Mouse (Mus musculus): Measurements from ENCODE around the gene Gcnt2. TPM values are rescaled to one million over a fixed set of nuclear protein-coding genes. Genes with fewer than 3 reads are reported as not detected.
"Not testable (repeated sequence)": the region's sequence is repeated elsewhere in the genome, so short reads cannot be mapped to it uniquely, and the experiment has no call there.

Gene Gcnt2
- polyA plus RNA-seq, 1 experiment from 2014 or later: 6.9 TPM

- Histone ChIP-seq H3K4me2 (replicated peaks; ENCODE audit: low read depth, low read length) (no peak overlapping the region), H3K9me3 (ENCODE audit: control insufficient read depth, low read length) (no peaks in the 10 kb centered on the region), H3K27me3 (ENCODE audit: control insufficient read depth, insufficient read depth, low read length) (no peaks in the 10 kb centered on the region), H3K36me3 (ENCODE audit: control insufficient read depth, insufficient read depth, low read length) (no peaks in the 10 kb centered on the region), H3K9ac (ENCODE audit: low read depth, low read length) (no peak overlapping the region), H3K27ac (ENCODE audit: low read depth, low read length) (no peak overlapping the region), H3K4me1 (ENCODE audit: control insufficient read depth, insufficient read depth, low read length) (no peaks in the 10 kb centered on the region), H3K4me3 (ENCODE audit: low read length) (no peak overlapping the region)
- no peak for ATAC-seq (ENCODE audit: low FRiP score, low TSS enrichment)
- 60% methylated on average over 2 of the region's 2 CpGs for WGBS
These were observed 119.8 kb downstream of the Gcnt2 start for GRCm38 (mm10) chr13:40979321-40979720.

GRCm38 (mm10) chr13:40982759-40983158 is 123.2 kb downstream of the Gcnt2 start:
- WGBS: 88% methylated on average over 1 of the region's 1 CpGs

GRCm38 (mm10) chr13:40986081-40986480 is 126.5 kb downstream of the Gcnt2 start:
- H3K36me3 ChIP-seq (ENCODE audit: control insufficient read depth, insufficient read depth, low read length): no peaks in the 10 kb centered on the region
- no peak overlapping the region for H3K27ac ChIP-seq (ENCODE audit: low read depth, low read length)
- no peak overlapping the region for H3K9ac ChIP-seq (ENCODE audit: low read depth, low read length)
- H3K4me3 ChIP-seq (ENCODE audit: low read length): no peak overlapping the region
- H3K9me3 ChIP-seq (ENCODE audit: control insufficient read depth, low read length): no peaks in the 10 kb centered on the region
- ATAC-seq (ENCODE audit: low FRiP score, low TSS enrichment): no peak
- no peaks in the 10 kb centered on the region for H3K4me1 ChIP-seq (ENCODE audit: control insufficient read depth, insufficient read depth, low read length)
- H3K4me2 ChIP-seq (replicated peaks; ENCODE audit: low read depth, low read length): no peak overlapping the region
- WGBS: 94% methylated on average over 5 of the region's 5 CpGs
- no peaks in the 10 kb centered on the region for H3K27me3 ChIP-seq (ENCODE audit: control insufficient read depth, insufficient read depth, low read length)

More at GRCm38 (mm10) chr13:40982759-40983158, 123.2 kb downstream of the Gcnt2 start:
- Histone ChIP-seq H3K27me3 (ENCODE audit: control insufficient read depth, insufficient read depth, low read length) (no peaks in the 10 kb centered on the region), H3K4me2 (replicated peaks; ENCODE audit: low read depth, low read length) (no peak overlapping the region), H3K4me3 (ENCODE audit: low read length) (no peak overlapping the region), H3K36me3 (ENCODE audit: control insufficient read depth, insufficient read depth, low read length) (no peaks in the 10 kb centered on the region), H3K9ac (ENCODE audit: low read depth, low read length) (no peak overlapping the region), H3K9me3 (ENCODE audit: control insufficient read depth, low read length) (no peaks in the 10 kb centered on the region), H3K27ac (ENCODE audit: low read depth, low read length) (no peak overlapping the region), H3K4me1 (ENCODE audit: control insufficient read depth, insufficient read depth, low read length) (no peaks in the 10 kb centered on the region)
- no peak for ATAC-seq (ENCODE audit: low FRiP score, low TSS enrichment)

GRCm38 (mm10) chr13:40987608-40988303 is 128.2 kb downstream of the Gcnt2 start:
- H3K4me2 ChIP-seq (replicated peaks; ENCODE audit: low read depth, low read length); ATAC-seq (ENCODE audit: low FRiP score, low TSS enrichment): not testable (repeated sequence)

GRCm38 (mm10) chr13:40988418-40988817 is 128.9 kb downstream of the Gcnt2 start:
- WGBS: 50% methylated on average over 2 of the region's 2 CpGs
- Histone ChIP-seq H3K27me3 (ENCODE audit: control insufficient read depth, insufficient read depth, low read length) (no peaks in the 10 kb centered on the region), H3K9ac (ENCODE audit: low read depth, low read length) (no peak overlapping the region), H3K9me3 (ENCODE audit: control insufficient read depth, low read length) (no peaks in the 10 kb centered on the region), H3K27ac (ENCODE audit: low read depth, low read length) (no peak overlapping the region), H3K36me3 (ENCODE audit: control insufficient read depth, insufficient read depth, low read length) (no peaks in the 10 kb centered on the region), H3K4me1 (ENCODE audit: control insufficient read depth, insufficient read depth, low read length) (no peaks in the 10 kb centered on the region), H3K4me2 (replicated peaks; ENCODE audit: low read depth, low read length) (no peak overlapping the region), H3K4me3 (ENCODE audit: low read length) (no peak overlapping the region)
- no peak for ATAC-seq (ENCODE audit: low FRiP score, low TSS enrichment)

More at GRCm38 (mm10) chr13:40987608-40988303, 128.2 kb downstream of the Gcnt2 start:
- not testable (repeated sequence) for H3K9ac ChIP-seq (ENCODE audit: low read depth, low read length); H3K4me3 ChIP-seq (ENCODE audit: low read length); H3K4me1 ChIP-seq (ENCODE audit: control insufficient read depth, insufficient read depth, low read length); H3K9me3 ChIP-seq (ENCODE audit: control insufficient read depth, low read length); H3K27ac ChIP-seq (ENCODE audit: low read depth, low read length); H3K36me3 ChIP-seq (ENCODE audit: control insufficient read depth, insufficient read depth, low read length); H3K27me3 ChIP-seq (ENCODE audit: control insufficient read depth, insufficient read depth, low read length)
- WGBS: 73% methylated on average over 4 of the region's 4 CpGs

- Histone ChIP-seq H3K27me3 (ENCODE audit: control insufficient read depth, insufficient read depth, low read length) (no peaks in the 10 kb centered on the region), H3K4me2 (replicated peaks; ENCODE audit: low read depth, low read length) (no peak overlapping the region; the same call in 1 of the 2 replicates), H3K36me3 (ENCODE audit: control insufficient read depth, insufficient read depth, low read length) (no peaks in the 10 kb centered on the region), H3K27ac (ENCODE audit: low read depth, low read length) (peak overlapping the region; percentile 74), H3K9me3 (ENCODE audit: control insufficient read depth, low read length) (no peaks in the 10 kb centered on the region), H3K4me1 (ENCODE audit: control insufficient read depth, insufficient read depth, low read length) (peaks cover under 1% of the 10 kb centered on the region; the same call in 1 of the 2 replicates), H3K4me3 (ENCODE audit: low read length) (no peak overlapping the region), H3K9ac (ENCODE audit: low read depth, low read length) (no peak overlapping the region)
- peak; percentile 83; the same call in 1 of the 2 replicates for ATAC-seq (ENCODE audit: low FRiP score, low TSS enrichment)
- WGBS: 14% methylated on average over 8 of the region's 8 CpGs
These were observed 135.1 kb downstream of the Gcnt2 start for GRCm38 (mm10) chr13:40994487-40995263.

- H3K9ac ChIP-seq (ENCODE audit: low read depth, low read length); H3K36me3 ChIP-seq (ENCODE audit: control insufficient read depth, insufficient read depth, low read length); ATAC-seq (ENCODE audit: low FRiP score, low TSS enrichment); H3K4me2 ChIP-seq (replicated peaks; ENCODE audit: low read depth, low read length); H3K27me3 ChIP-seq (ENCODE audit: control insufficient read depth, insufficient read depth, low read length); H3K9me3 ChIP-seq (ENCODE audit: control insufficient read depth, low read length); H3K4me3 ChIP-seq (ENCODE audit: low read length); H3K27ac ChIP-seq (ENCODE audit: low read depth, low read length); H3K4me1 ChIP-seq (ENCODE audit: control insufficient read depth, insufficient read depth, low read length): not testable (repeated sequence)
- WGBS: 94% methylated on average over 5 of the region's 5 CpGs
These were observed 139.0 kb downstream of the Gcnt2 start for GRCm38 (mm10) chr13:40998537-40998936.

GRCm38 (mm10) chr13:41000140-41000925 is 140.8 kb downstream of the Gcnt2 start:
- H3K4me2 ChIP-seq (replicated peaks; ENCODE audit: low read depth, low read length): peak overlapping the region; percentile 82
- peaks cover 11% of the 10 kb centered on the region for H3K36me3 ChIP-seq (ENCODE audit: control insufficient read depth, insufficient read depth, low read length)
- peak overlapping the region; percentile 80 for H3K4me3 ChIP-seq (ENCODE audit: low read length)
- 1% methylated on average over 25 of the region's 25 CpGs for WGBS
- H3K4me1 ChIP-seq (ENCODE audit: control insufficient read depth, insufficient read depth, low read length): peaks cover 8% of the 10 kb centered on the region
- peak overlapping the region; percentile 92 for H3K9ac ChIP-seq (ENCODE audit: low read depth, low read length)
- no peaks in the 10 kb centered on the region for H3K9me3 ChIP-seq (ENCODE audit: control insufficient read depth, low read length)
- H3K27me3 ChIP-seq (ENCODE audit: control insufficient read depth, insufficient read depth, low read length): no peaks in the 10 kb centered on the region
- ATAC-seq (ENCODE audit: low FRiP score, low TSS enrichment): peak; percentile 68
- peak overlapping the region; percentile 98 for H3K27ac ChIP-seq (ENCODE audit: low read depth, low read length)
